Mouse (Mus musculus): ENCODE results near the gene Trim27.

Trim27 gene

GRCm38 (mm10) chr13:21172241-21173027 lies 6.8 kb upstream of the Trim27 start:
- no peak for DNase-seq (ENCODE audit: low read depth, low spot score)

GRCm38 (mm10) chr13:21173072-21173471 lies 6.2 kb upstream of the Trim27 start:
- no peak for DNase-seq (ENCODE audit: low read depth, low spot score)

GRCm38 (mm10) chr13:21176733-21177132 lies 2.5 kb upstream of the Trim27 start:
- no peak for DNase-seq (ENCODE audit: low read depth, low spot score)

- DNase-seq (ENCODE audit: low read depth, low spot score): no peak
These were observed 1.6 kb upstream of the Trim27 start for GRCm38 (mm10) chr13:21177657-21178056.

DNA sequence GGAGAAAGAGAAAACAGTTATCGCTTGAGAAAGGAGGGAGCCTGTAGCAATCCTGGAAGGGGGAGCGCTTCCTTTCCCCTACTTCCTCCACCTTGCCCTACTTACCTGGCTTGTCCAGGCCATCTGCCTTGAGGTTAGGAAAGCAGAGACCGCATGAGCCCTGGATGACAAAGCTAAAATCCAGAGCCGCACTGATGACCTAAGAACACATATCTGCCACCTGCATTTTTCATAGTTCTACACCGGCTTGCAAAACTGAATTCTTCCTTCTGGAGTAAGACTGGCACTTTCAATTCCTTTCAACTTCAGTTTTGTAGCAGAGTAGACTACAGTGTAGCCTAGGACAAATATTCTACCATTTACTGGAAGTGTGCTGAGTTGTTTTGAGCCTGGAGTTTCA lies 881 bp upstream of the Trim27 start:
- no peak for DNase-seq (ENCODE audit: low read depth, low spot score)

DNA sequence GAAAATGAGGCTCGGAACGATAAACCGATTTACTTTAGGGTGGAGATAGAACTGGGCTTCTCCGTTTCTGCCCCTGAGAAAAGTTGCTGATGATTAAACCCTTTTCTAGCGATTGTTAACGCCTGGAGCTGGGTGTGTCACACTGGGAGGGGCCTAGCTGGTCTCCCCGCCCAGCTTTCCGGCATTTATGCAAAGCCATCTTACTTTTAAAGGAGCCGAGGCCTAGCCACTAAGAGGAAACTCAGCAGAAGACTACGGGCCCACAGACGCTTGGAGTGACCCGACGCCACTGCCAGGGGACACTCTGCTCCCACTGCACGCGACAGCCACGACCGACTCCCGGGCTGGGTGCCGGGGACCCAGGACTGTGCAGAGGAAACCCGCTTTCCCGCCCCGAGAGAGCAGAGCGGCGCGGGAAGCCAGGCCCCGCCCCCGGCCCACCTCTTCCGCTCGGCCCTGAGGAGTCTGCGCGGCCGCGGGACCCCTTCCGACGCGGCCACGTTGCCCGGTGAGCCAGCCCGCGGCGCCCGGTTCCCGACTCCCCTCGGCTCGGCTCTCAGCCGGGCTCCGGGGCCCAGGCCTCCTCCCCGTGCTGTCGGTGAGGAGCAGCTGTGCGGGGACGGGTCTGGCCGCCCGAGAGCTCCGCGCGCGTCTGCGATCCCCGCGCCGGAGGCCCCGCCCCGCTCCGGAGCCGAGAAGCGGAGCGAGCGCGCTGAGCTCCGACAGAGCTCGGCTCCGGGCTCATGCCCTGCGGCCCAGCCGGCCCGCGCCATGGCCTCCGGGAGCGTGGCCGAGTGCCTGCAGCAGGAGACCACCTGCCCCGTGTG lies 692 bp downstream of the Trim27 start:
- DNase-seq (ENCODE audit: low read depth, low spot score): no peak

DNA sequence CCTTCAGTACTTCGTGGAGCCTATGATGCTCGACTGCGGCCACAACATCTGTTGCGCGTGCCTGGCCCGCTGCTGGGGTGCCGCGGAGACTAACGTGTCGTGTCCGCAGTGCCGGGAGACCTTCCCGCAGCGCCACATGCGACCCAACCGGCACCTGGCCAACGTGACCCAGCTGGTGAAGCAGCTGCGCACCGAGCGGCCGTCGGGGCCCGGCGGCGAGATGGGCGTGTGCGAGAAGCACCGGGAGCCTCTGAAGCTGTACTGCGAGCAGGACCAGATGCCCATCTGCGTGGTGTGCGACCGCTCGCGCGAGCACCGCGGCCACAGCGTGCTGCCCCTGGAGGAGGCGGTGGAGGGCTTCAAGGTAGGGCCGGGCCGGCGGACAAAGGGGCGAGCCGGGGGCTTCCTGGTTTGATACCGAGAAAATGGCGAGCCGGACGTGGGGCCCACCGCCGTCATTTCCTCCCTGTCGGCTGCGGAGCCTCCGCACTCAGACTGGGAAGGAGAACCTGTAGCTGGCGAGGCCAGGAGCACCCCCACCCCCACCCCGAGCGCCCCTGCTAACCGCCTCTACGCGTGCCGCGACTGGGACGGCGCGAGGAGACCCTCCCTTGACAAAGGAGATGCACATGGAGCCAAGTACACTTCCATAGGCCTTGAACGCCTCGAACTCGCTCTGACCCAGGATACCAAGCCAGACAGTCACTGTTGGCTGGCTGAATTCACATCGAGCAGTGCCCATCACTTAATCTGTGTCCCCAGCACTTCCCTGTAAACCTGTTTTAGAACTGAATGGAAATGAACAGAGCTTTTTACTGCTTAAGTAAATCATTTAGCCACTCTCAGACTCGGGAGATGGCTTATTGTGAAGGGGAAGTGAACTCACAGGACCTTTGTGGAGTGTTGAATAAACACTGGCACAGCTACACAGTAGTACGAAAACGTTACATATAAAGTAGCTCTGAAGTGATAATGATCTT lies 1.6 kb downstream of the Trim27 start:
- DNase-seq (ENCODE audit: low read depth, low spot score): no peak

DNA sequence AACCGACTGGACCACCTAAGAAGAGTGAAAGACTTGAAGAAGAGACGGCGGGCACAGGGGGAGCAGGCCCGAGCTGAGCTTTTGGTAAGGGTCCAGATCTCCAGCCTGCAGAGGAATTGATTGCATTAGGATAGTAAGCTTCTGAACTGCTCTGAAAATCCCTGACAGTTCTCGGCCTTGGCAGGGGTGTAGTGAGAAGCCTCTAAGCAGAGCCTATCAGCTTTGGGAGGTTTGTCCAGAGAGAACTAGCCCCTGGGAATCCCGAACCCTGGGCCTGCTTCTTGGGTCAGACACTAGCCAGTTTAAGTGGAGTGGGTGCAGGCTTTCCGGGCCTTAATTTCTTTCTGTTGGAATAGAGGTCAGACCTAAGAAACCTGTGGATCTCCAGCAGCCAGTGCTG lies 2.8 kb downstream of the Trim27 start:
- DNase-seq (ENCODE audit: low read depth, low spot score): no peak

DNA sequence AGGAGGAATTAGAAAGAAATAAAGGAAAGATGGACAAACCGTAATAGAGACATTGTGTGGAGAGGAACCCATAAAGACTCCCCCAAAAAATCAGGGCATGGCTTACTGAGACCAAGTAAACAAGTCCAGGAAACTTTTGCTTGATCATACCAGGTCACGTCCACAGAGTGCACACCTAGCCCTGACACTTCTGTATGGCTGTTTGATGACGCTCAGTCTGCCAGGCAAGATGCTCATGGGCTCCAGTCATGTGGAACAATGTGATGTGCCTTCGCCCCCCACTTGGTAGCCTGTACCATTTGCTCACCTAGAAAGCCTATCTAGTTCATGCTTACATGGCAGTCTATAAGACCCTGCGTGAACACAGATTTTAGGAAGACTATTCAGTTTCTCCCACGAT lies 3.8 kb downstream of the Trim27 start:
- DNase-seq (ENCODE audit: low read depth, low spot score): no peak

- DNase-seq (ENCODE audit: low read depth, low spot score): no peak
These were observed 4.4 kb downstream of the Trim27 start for GRCm38 (mm10) chr13:21183661-21184060.

DNA sequence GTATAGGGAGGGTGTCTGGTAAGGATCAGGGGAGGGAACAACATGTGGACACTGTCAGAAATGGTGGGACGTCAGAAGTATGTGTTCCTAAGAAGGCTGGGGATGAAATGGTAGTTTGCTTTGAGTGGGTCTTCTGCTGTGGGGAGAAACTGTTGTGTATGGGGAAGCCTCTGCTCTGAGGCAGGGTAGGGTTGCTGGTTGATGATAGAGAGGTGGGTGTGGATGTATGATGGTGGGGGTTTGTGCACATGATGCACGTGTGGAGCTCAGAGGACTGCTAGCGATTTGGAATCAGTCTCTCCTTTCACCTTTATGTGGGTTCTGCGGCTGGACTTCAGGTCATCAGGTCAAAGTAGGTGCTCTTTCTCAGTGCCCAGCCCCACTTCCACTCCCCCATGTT lies 6.3 kb downstream of the Trim27 start:
- DNase-seq (ENCODE audit: low read depth, low spot score): no peak

DNA sequence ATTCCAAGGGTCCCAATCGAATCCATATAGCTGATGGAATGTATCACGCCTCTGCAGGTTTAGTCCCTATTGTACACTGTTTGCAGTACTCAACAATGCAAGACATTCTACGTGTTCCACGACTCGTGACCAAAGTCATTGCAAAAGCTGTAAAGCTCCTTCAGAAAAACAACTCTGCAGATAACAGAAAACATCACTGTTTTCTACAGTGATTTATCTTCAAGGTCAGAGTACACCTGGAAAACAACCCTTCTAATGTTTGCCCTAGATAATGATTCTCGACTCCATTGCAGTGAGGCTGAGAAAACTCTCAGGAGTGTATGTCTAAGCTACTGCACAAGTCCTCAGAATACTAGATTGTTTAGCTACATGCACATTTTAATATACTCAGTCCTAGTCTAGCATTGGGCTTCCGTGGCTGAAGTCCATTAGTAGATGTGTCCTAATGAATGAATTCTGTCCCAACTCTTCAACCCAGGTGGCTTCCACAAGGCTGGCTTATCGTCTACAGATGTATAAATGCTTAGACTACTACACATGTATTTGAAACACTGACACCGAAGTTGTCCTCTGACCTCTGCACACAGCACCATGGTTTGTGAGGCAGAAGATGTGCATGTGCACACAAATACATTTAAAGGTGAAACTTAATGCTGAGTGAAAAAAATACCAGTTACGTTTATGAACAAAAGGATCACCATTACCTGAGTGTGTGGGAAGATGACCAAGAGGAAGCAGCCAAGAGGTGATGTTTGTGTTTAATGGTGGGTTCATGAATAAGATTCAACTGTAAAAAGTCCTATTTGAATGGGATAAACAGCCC lies 16.4 kb downstream of the Trim27 start:
- DNase-seq (ENCODE audit: low read depth, low spot score): no peak

- no peak for DNase-seq (ENCODE audit: low read depth, low spot score)
These were observed 18.5 kb downstream of the Trim27 start for GRCm38 (mm10) chr13:21197721-21198120.

DNA sequence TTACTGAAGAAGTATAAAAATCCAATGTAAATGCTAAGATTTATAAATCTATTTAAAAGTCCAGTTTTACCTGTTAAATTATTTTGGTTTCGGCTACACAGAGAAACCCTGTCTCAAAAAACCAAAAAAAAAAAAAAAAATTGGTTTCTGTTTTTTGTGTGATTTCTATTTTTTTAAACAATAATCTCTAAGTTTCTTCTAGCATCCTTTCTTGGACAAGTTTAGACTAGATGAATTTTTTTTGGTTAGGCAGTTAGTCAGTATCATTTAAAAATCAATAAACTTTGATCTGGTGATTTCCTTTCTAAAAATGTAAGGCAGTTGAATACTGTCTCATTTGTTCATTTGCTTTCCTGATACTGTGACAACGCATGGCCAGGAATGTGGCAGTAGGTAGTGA lies 19.1 kb downstream of the Trim27 start:
- no peak for DNase-seq (ENCODE audit: low read depth, low spot score)

DNA sequence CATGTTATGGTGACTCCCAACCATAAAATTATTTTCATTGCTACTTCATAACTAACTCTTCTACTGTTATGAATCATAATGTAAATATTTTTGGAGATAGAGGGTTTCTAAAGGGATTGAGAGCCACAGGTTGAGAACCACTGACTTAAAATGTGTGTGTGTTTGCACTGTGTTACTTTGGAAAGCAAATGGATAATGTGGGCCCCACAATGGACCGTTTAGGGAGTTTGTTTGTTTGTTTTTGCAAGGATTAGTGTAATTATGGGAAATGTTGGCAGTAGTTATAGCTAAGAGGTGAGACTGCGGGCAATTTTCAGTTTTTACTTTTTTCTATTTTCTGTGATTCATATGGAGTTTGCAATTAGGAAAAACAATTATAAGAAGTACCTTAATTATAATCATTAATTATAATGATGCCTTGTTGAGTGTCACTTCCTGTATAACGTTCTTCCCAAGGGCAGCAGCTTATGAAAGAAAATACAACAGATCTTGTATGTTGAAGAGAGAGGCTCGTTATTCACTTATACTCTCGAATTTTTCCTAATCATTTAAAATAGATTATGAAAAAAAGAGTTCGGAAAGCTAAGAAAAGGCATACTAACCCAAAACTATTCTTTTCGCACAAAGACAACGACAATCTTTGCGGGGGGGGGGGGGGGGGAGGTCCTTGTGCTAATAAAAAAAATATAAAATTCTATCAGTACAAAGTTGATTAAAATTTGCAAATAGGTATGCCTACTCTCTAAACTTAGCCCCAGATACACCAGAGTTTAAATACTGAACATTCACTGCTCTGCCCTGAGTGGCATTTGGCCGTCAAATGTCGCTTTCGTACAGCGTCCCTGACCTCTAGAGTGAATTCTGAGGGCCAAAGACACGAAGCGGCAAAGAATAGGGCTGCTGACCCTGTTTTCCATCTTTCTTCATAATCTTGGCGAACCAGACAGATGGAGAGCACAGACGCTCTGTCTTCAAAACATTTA lies 20.1 kb downstream of the Trim27 start:
- DNase-seq (ENCODE audit: low read depth, low spot score): no peak

GRCm38 (mm10) chr13:21200043-21200999 lies 21.1 kb downstream of the Trim27 start:
- DNase-seq (ENCODE audit: low read depth, low spot score): peak; percentile 83

DNA sequence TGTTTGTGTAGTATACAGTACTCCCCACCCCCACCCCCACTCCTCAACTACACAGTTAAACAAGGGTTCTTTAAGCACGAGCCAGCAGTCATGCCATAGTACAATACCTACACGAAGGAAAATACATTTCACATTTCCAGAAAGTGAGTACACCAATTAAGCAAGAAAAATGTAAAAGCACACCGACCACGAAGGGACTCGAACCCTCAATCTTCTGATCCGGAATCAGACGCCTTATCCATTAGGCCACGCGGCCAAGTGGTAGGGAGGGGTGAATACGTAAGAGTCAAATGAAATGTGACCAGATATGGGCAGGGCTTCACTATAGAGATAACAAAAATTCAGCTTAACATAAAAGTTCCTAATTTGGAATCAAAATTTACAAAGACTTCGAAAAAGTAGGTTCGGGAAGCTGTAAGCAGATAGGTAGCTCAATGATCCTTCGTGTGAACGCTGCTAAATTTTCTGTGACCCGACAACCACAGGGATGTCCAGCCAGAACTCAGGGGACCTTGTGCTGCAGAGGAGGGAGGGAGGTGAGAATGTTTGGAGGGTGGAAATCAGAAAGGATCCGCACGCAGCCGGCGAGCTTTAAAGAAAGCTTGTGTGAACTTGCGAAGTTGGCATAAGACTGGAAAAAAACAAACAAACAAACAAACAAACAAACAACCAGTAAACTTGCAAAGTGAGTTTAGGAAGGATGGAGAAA lies 36.2 kb downstream of the Trim27 start:
- DNase-seq (ENCODE audit: low read depth, low spot score): peak; percentile 54

GRCm38 (mm10) chr13:21216781-21217180 lies 37.5 kb downstream of the Trim27 start:
- DNase-seq (ENCODE audit: low read depth, low spot score): no peak

Data from WW6 (cell line).